Mouse (Mus musculus) thymus, adult 18-20 months (tissue): Measurements from ENCODE around the gene Galnt2.

Experiments used
- DNase-seq, 2 experiments: peaks; one replicate each; pipeline ENCODE4 v3.0.0; 2022; ENCODE audit warnings: mixed read lengths in 2 of 2

The Galnt2 gene

GRCm38 (mm10) chr8:124382235-124382634, 151.0 kb downstream of the Galnt2 start:
- no peak for DNase-seq

GRCm38 (mm10) chr8:124384336-124384735, 153.1 kb downstream of the Galnt2 start:
- no peak for DNase-seq

DNA sequence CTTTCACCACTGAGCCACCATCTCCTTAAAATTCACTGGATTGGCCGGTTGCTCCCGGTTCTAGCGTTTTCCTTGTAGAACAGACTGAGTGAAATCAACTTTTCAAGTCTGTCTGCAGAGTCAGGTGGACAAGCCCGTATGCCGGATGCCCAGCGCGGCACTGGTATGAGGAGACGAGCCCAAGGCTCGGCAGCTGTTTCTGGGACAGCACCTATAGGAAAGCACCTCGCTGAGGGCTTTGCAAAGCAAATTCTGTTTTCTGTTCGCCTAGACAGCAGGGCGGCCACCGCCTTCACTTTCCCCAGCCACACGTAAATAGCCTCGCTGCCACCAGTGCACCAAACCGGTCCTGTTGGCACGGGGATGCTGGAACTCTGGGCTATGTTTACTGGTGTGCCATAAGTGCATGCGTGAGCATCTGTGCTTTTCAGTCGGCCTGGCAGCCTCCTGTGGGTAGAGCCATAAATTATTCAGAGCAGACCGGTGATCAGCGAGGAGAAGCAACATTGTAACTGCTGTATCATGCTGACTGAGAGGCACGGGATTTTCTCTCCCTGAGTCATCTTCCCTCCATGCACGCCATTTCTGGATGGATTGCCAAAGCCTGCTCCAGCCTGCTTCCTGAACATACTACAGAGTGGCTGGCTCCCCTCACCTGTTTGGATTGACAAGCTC, 155.2 kb downstream of the Galnt2 start:
- no peak for DNase-seq

GRCm38 (mm10) chr8:124389495-124389894, 158.3 kb downstream of the Galnt2 start:
- no peak for DNase-seq

- no peak for DNase-seq
These were observed 160.0 kb downstream of the Galnt2 start for GRCm38 (mm10) chr8:124391191-124391590.

GRCm38 (mm10) chr8:124392271-124393012, 161.3 kb downstream of the Galnt2 start:
- no peak for DNase-seq

DNA sequence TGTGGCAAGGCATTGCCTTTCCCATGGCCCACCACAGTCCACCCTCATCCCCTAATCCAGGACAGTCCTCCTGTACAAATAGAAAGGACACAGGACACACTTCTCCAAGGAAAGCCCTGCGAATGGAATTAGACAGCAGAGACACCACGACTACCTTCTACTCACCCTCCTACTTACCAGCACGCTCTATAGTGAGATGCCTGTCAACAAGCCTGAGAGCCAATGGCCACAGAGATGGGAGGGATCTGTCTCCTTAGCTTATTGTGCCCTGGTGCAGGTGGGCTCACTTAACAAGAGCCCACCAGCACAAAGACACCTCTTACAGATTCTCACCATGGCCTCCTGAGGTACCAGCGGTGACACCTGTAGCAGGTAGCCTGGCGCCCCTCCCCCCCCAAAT, 161.8 kb downstream of the Galnt2 start:
- DNase-seq = no peak

DNA sequence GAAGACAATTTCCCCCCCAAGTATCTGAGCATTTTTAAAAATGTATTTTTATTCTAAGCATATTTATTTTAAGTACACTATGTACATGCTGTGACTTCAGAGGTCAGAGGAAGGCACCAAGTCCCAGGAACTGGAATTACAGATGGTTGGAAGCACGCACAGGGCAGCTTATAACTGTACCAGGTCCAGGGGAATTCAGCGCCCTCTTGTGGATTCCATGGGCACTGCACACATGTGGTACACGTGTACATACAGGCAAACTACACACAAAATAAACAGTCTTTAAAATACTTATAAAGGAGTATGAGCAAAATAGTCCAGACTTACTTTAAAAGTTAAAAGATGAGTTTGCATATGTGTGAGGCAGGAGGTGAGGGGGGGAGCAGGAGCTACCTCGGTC, 162.7 kb downstream of the Galnt2 start:
- DNase-seq = no peak

GRCm38 (mm10) chr8:124394951-124395350, 163.8 kb downstream of the Galnt2 start:
- no peak for DNase-seq
